Mouse (Mus musculus) liver, adult (tissue): ENCODE data around the gene Olfr1258.

Experiments
- GATA4 ChIP-seq: IDR thresholded peaks from 2 replicates; pipeline ENCODE4 v1.6.1; 2014; ENCODE audit warnings: mild to moderate bottlenecking, low read length; ENCODE audit not compliant: insufficient replicate concordance

Olfr1258 gene

DNA sequence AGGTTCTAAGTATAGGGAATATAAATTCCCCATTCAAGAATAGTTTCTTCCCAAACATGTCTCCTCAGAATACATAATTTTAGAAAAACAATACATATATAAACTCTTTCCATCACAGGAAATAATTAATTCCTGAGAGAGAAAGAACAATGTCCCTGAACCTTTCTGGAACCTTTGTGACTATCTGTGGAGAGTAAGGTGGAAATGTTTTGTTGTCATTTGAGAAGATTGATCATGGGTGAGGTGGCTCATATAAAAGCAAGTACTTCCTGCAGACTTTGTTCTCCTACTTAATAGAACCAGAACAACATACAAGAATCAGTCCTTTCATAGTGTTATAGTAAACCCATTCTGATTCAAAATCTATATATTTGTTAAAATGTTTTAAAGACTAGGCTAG, at the start of gene Olfr1258:
Gene Olfr1258, plus strand, starts transcription at position 301 of the 400 bp plus-strand sequence.
- no peak for TF ChIP-seq GATA4

DNA sequence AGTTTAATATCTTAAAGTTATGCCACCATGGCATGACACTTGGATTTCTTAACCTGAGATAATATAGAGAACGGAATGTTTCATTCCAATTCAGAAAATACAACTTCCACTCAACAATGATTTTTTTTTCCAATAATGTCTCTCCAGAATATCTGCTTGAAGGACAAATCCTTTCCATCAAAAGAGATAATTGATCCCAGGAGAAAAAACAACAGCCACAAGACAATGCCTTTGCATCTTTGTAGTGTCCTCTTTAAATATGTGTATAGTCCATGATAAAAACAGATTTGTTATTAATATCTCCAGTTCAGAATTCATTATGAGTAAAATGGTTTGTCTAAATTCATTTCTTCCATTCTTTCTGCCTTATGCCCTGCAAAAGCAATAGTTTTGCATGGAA, 49.0 kb upstream of the Olfr1258 start, which contains the start of gene Olfr1257:
Gene Olfr1257, plus strand, starts transcription at position 301 of the 400 bp plus-strand sequence.
- TF ChIP-seq GATA4: no peak

DNA sequence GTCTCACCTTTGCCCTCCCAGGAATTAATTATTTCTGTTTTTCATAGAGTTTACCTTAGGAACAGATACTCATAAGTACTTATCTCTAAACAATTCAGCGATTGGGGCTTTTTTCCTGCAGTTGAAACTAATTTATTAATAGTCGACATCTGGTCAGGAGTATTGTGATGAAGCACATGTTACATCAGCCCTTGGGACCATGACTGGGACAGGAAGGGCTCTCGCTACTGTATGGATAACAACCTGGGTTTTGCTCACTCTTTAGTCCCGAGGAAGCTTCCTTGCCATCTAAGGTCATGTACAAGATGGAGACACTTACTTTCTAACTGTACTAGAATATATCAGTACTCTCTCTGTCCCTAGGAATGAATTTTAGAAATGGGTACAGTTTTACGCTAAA, 21.5 kb downstream of the Olfr1258 start, which contains the start of gene Olfr1259:
Gene Olfr1259, minus strand, starts transcription at position 101 of the 400 bp plus-strand sequence.
- TF ChIP-seq GATA4: no peak

DNA sequence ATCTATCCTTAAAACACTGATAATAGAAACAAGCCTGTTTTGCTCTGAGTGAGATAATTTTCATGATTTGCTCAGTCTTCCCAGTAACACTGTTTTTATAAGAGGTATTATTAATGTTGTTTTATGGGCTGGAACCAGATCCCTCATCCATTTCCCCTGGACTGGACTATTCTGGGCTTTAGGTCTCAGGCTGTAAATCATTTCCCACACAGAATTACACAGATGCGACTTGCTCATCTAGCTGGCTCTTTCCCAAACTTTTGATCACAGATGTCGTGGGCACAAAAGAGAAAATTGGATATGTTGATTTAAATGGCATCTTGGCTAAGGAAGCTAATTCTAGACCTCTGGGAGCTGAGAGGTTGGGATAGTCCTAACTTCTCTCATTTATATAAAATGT, 47.1 kb downstream of the Olfr1258 start, which contains the start of gene Olfr1260:
Gene Olfr1260, plus strand, starts transcription at position 157 of the 400 bp plus-strand sequence.
- TF ChIP-seq GATA4: no peak

DNA sequence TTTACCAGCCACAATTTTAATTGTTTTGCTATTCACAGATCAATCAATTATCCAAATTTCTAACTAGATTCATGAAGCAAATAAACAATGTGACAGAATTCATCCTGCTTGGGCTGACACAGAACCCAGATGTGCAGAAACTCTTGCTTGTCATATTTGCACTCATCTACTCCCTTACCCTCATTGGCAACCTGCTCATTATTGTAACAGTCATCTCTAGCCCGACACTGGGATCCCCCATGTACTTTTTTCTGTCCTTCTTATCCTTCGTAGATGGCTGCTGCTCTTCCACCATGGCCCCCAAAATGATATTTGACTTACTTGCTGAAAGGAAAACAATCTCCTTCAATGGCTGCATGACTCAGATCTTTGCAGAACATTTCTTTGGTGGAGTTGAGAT, 50.6 kb downstream of the Olfr1258 start:
- no peak for TF ChIP-seq GATA4
